Mouse (Mus musculus) hindbrain, embryonic 15.5 days (tissue): ENCODE results near the gene U2af1l4. TPM values are rescaled to one million over a fixed set of nuclear protein-coding genes. Genes with fewer than 3 reads are reported as not detected.

Source experiments
- ATAC-seq: fragments of 200-750 bp; cut with Nextera tagmentation; 2 replicates; pipeline ENCODE4 v1.8.0; 2017; ENCODE audit warnings: low read depth, moderate number of reproducible peaks, moderate TSS enrichment; ENCODE audit not compliant: low FRiP score
- H3K27ac ChIP-seq: fragments of 300-500 bp; sonication (generic); replicated peaks from 2 replicates; pipeline ENCODE4 v1.5.1; 2015; ENCODE audit warnings: mild to moderate bottlenecking, inconsistent platforms
- H3K27me3 ChIP-seq: fragments of 300-500 bp; sonication (generic); 2 replicates; pipeline ENCODE4 v1.6.1; 2015; ENCODE audit warnings: control low read depth, inconsistent platforms
- H3K36me3 ChIP-seq: fragments of 300-500 bp; sonication (generic); 2 replicates; pipeline ENCODE4 v1.6.1; 2015; ENCODE audit warnings: control low read depth, inconsistent platforms
- H3K4me1 ChIP-seq: fragments of 300-500 bp; sonication (generic); replicated peaks from 2 replicates; pipeline ENCODE4 v1.6.1; 2015; ENCODE audit warnings: control low read depth, inconsistent platforms
- H3K4me2 ChIP-seq: fragments of 300-500 bp; sonication (generic); 2 replicates; pipeline ENCODE4 v1.6.1; 2015; ENCODE audit warnings: moderate library complexity, mild to moderate bottlenecking, inconsistent platforms
- H3K4me3 ChIP-seq: fragments of 300-500 bp; sonication (generic); 2 replicates; pipeline ENCODE4 v1.5.1; 2015; ENCODE audit warnings: mild to moderate bottlenecking, inconsistent platforms
- H3K9ac ChIP-seq: fragments of 300-500 bp; sonication (generic); 2 replicates; pipeline ENCODE4 v1.6.1; 2015; ENCODE audit warnings: inconsistent platforms
- H3K9me3 ChIP-seq: fragments of 300-500 bp; sonication (generic); 2 replicates; pipeline ENCODE4 v1.6.1; 2016; ENCODE audit warnings: control low read depth, inconsistent platforms
- whole genome bisulfite sequencing: fragments of 180-500 bp; shearing (Covaris S2); methylation state at CpG from one replicate; pipeline ENCODE4 v1.1.7; 2015; 5-methylcytosine and 5-hydroxymethylcytosine counted together
- polyA plus RNA-seq: library from polyadenylated mRNA; unstranded; fragments of >200 nt; fragmentation: Nextera tagmentation; extraction: Ambion mirVana; gene quantifications from 2 replicates; pipeline ENCODE4 v1.2.1, GENCODE M21; 2015

Gene U2af1l4
- 89.7 and 92.1 TPM in 2 replicates for polyA plus RNA-seq

- WGBS = under 1% methylated on average over 45 of the region's 45 CpGs
- Histone ChIP-seq H3K4me2 (peak within 1 kb of the TSS; percentile 87), H3K9me3 (no peaks in the 10 kb centered on the region), H3K27me3 (no peaks in the 10 kb centered on the region), H3K9ac (peak within 1 kb of the TSS; percentile 65), H3K36me3 (peaks cover 19% of the 10 kb centered on the region), H3K4me1 (peaks cover 34% of the 10 kb centered on the region), H3K4me3 (peak within 1 kb of the TSS; percentile 81), H3K27ac (peak within 1 kb of the TSS; percentile 93)
- peak; percentile 83 for ATAC-seq
These were observed at the start of gene U2af1l4, which contains the start of the genes Gm49396 and Psenen for GRCm38 (mm10) chr7:30563117-30563905. U2af1l4 (plus strand) TSS chr7:30563301. Gm49396 (plus strand) TSS chr7:30563344. Psenen (minus strand) TSS chr7:30563627.

- no peaks in the 10 kb centered on the region for H3K9me3 ChIP-seq
- no peak overlapping the region for H3K4me2 ChIP-seq
- no peaks in the 10 kb centered on the region for H3K4me1 ChIP-seq
- H3K9ac ChIP-seq = no peak overlapping the region
- H3K27me3 ChIP-seq = no peaks in the 10 kb centered on the region
- H3K36me3 ChIP-seq = no peaks in the 10 kb centered on the region
- no peak for ATAC-seq
- H3K4me3 ChIP-seq = no peak overlapping the region
- 58% methylated on average over 24 of the region's 24 CpGs for WGBS
- no peak overlapping the region for H3K27ac ChIP-seq
These were observed 47.9 kb upstream of the U2af1l4 start for GRCm38 (mm10) chr7:30515003-30515760.

- Histone ChIP-seq H3K4me2 (no peak overlapping the region), H3K9ac (no peak overlapping the region), H3K4me3 (no peak overlapping the region), H3K9me3 (no peaks in the 10 kb centered on the region), H3K4me1 (no peaks in the 10 kb centered on the region), H3K36me3 (peaks cover 7% of the 10 kb centered on the region), H3K27me3 (no peaks in the 10 kb centered on the region), H3K27ac (no peak overlapping the region)
- no peak for ATAC-seq
- 50% methylated on average over 8 of the region's 8 CpGs for WGBS
These were observed 44.8 kb upstream of the U2af1l4 start for GRCm38 (mm10) chr7:30518325-30518724.

- Histone ChIP-seq H3K9me3 (no peaks in the 10 kb centered on the region), H3K4me1 (no peaks in the 10 kb centered on the region), H3K27me3 (no peaks in the 10 kb centered on the region), H3K4me2 (no peak overlapping the region), H3K27ac (no peak overlapping the region), H3K4me3 (no peak overlapping the region), H3K9ac (no peak overlapping the region), H3K36me3 (peaks cover 26% of the 10 kb centered on the region)
- no peak; the same call in 1 of the 2 replicates for ATAC-seq
- WGBS = 60% methylated on average over 4 of the region's 4 CpGs
These were observed 42.7 kb upstream of the U2af1l4 start for GRCm38 (mm10) chr7:30520396-30520795.

GRCm38 (mm10) chr7:30520856-30521255 is 42.2 kb upstream of the U2af1l4 start:
- ATAC-seq = peak; percentile 12; the same call in 1 of the 2 replicates
- no peaks in the 10 kb centered on the region for H3K4me1 ChIP-seq
- 69% methylated on average over 5 of the region's 5 CpGs for WGBS
- H3K4me2 ChIP-seq = no peak overlapping the region
- peaks cover 31% of the 10 kb centered on the region for H3K36me3 ChIP-seq
- no peaks in the 10 kb centered on the region for H3K9me3 ChIP-seq
- H3K27ac ChIP-seq = no peak overlapping the region
- H3K27me3 ChIP-seq = no peaks in the 10 kb centered on the region
- H3K4me3 ChIP-seq = no peak overlapping the region
- no peak overlapping the region for H3K9ac ChIP-seq

GRCm38 (mm10) chr7:30522871-30523270 is 40.2 kb upstream of the U2af1l4 start:
- Histone ChIP-seq H3K4me3 (no peak overlapping the region), H3K27ac (no peak overlapping the region), H3K4me2 (no peak overlapping the region), H3K27me3 (no peaks in the 10 kb centered on the region), H3K36me3 (peaks cover 49% of the 10 kb centered on the region), H3K9me3 (no peaks in the 10 kb centered on the region), H3K4me1 (no peaks in the 10 kb centered on the region), H3K9ac (no peak overlapping the region)
- ATAC-seq = no peak
- 86% methylated on average over 10 of the region's 10 CpGs for WGBS

GRCm38 (mm10) chr7:30524487-30524886 is 38.6 kb upstream of the U2af1l4 start:
- Histone ChIP-seq H3K27me3 (no peaks in the 10 kb centered on the region), H3K4me3 (no peak overlapping the region), H3K27ac (no peak overlapping the region), H3K4me2 (no peak overlapping the region), H3K4me1 (no peaks in the 10 kb centered on the region), H3K36me3 (peaks cover 65% of the 10 kb centered on the region), H3K9me3 (no peaks in the 10 kb centered on the region), H3K9ac (no peak overlapping the region)
- WGBS = 78% methylated on average over 6 of the region's 6 CpGs
- no peak for ATAC-seq

- Histone ChIP-seq H3K4me3 (no peak overlapping the region), H3K4me1 (peaks cover 3% of the 10 kb centered on the region; the same call in 1 of the 2 replicates), H3K9ac (no peak overlapping the region), H3K27me3 (no peaks in the 10 kb centered on the region), H3K4me2 (no peak overlapping the region), H3K9me3 (no peaks in the 10 kb centered on the region), H3K36me3 (peaks cover 80% of the 10 kb centered on the region), H3K27ac (no peak overlapping the region)
- 41% methylated on average over 10 of the region's 10 CpGs for WGBS
- no peak for ATAC-seq
These were observed 37.1 kb upstream of the U2af1l4 start for GRCm38 (mm10) chr7:30525954-30526353.

GRCm38 (mm10) chr7:30526399-30526798 is 36.7 kb upstream of the U2af1l4 start:
- H3K27me3 ChIP-seq = no peaks in the 10 kb centered on the region
- 33% methylated on average over 17 of the region's 17 CpGs for WGBS
- peaks cover 7% of the 10 kb centered on the region for H3K4me1 ChIP-seq
- H3K36me3 ChIP-seq = peaks cover 84% of the 10 kb centered on the region
- no peak overlapping the region for H3K4me3 ChIP-seq
- H3K9ac ChIP-seq = no peak overlapping the region
- no peak overlapping the region for H3K27ac ChIP-seq
- no peaks in the 10 kb centered on the region for H3K9me3 ChIP-seq
- ATAC-seq = no peak
- no peak overlapping the region for H3K4me2 ChIP-seq

- H3K27ac ChIP-seq = no peak overlapping the region
- no peaks in the 10 kb centered on the region for H3K9me3 ChIP-seq
- peaks cover 89% of the 10 kb centered on the region for H3K36me3 ChIP-seq
- no peak overlapping the region for H3K4me3 ChIP-seq
- no peak overlapping the region for H3K4me2 ChIP-seq
- no peak for ATAC-seq
- H3K4me1 ChIP-seq = peaks cover 13% of the 10 kb centered on the region
- WGBS = 84% methylated on average over 14 of the region's 14 CpGs
- no peak overlapping the region for H3K9ac ChIP-seq
- no peaks in the 10 kb centered on the region for H3K27me3 ChIP-seq
These were observed 36.1 kb upstream of the U2af1l4 start for GRCm38 (mm10) chr7:30526981-30527380.

GRCm38 (mm10) chr7:30531291-30531815 is 31.7 kb upstream of the U2af1l4 start:
- Histone ChIP-seq H3K27ac (no peak overlapping the region), H3K27me3 (no peaks in the 10 kb centered on the region), H3K4me1 (peaks cover 47% of the 10 kb centered on the region), H3K9me3 (no peaks in the 10 kb centered on the region), H3K9ac (0 out of 2 replicates have a peak overlapping the region, but pooled peaks have one; percentile 8), H3K4me2 (peak overlapping the region; percentile 86), H3K4me3 (no peak overlapping the region), H3K36me3 (peaks cover 60% of the 10 kb centered on the region)
- no peak for ATAC-seq
- WGBS = 80% methylated on average over 9 of the region's 9 CpGs

- H3K27me3 ChIP-seq = no peaks in the 10 kb centered on the region
- H3K4me2 ChIP-seq = peak overlapping the region; percentile 86
- ATAC-seq = no peak
- peaks cover 47% of the 10 kb centered on the region for H3K4me1 ChIP-seq
- H3K27ac ChIP-seq = peak overlapping the region; percentile 44
- H3K9me3 ChIP-seq = no peaks in the 10 kb centered on the region
- WGBS = 5% methylated on average over 8 of the region's 8 CpGs
- H3K36me3 ChIP-seq = peaks cover 45% of the 10 kb centered on the region
- H3K4me3 ChIP-seq = peak overlapping the region; percentile 92
- peak overlapping the region; percentile 94 for H3K9ac ChIP-seq
These were observed 30.2 kb upstream of the U2af1l4 start for GRCm38 (mm10) chr7:30532931-30533330.
